Mouse (Mus musculus) embryo, embryonic 10.5 days (tissue): ENCODE measurements around the gene Med9.
"Not testable (repeated sequence)": the region's sequence is repeated elsewhere in the genome, so short reads cannot be mapped to it uniquely, and the experiment has no call there.

Source experiments
- DNase-seq: peaks from one replicate; pipeline ENCODE4 v3.0.0-alpha.2; 2015; ENCODE audit warnings: low spot score

Gene Med9

GRCm38 (mm10) chr11:59947752-59948400, at the start of gene Med9:
Gene Med9 (plus strand): TSS chr11:59948206.
- DNase-seq: peak; percentile 96

DNA sequence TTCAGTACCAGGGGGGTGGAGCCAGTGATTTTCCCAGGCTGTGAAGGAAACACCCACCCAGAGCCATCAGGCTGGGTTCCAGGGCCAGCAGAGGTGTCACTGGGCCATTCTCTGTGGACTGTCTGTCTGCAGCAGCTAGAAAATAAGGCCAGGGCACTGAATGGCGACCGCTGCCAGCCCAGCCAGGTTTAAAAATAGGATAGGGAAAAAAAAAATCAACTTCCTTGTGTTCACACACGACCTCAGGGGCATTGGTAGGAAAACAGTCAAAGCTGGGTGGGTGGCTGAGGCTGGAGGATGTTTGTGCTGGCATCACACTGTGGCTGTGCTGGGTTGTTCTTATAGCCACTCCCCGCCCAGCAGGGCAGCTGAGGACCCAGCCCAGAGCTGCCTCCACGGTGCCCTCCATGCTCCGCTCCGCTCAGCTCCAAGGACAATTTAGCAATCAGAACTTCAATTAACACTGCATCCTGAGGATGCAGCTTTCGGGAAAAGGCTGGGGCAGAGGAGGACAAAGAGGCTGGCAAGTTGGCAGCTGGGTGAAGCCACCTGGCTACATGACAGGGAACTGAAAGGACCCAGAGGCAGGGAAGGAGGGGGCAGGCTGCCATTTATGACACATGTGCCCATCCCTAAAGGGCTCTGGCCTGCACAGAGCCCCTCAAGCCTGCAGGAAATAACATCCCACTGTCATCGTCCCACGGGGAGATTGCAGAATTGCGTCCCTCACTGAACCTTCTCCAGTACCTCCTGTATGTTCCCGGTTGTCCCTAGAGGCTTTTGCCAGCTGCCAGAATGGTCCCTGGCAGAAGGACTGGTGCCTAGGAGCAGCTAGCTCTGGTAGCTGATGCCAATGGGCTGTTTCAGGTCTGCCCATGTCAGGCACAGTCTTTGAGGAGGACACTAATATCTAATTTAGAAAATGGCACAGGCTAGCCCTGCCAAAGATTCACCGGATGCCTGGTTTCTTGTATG, 48.0 kb upstream of the Med9 start:
- DNase-seq: no peak

DNA sequence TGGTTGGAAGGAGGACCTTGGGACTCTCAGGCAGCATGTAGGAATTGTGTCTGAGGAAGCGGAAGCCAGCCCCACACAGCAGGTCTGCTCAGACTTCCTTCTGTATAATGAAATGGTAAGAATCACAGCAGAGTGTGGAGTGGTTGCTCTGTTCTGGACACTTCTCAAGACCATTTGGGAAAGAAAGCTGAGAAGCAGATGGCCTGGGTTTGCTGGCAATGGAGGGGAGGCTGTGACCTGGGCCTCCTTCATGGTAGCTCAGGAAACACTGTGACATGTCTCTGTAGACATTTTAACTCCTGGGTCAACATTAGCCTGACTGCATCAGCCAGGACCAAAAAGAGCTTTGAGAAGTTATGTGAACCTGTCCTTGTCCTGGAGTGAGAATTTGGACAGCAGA, 47.0 kb upstream of the Med9 start:
- no peak for DNase-seq

DNA sequence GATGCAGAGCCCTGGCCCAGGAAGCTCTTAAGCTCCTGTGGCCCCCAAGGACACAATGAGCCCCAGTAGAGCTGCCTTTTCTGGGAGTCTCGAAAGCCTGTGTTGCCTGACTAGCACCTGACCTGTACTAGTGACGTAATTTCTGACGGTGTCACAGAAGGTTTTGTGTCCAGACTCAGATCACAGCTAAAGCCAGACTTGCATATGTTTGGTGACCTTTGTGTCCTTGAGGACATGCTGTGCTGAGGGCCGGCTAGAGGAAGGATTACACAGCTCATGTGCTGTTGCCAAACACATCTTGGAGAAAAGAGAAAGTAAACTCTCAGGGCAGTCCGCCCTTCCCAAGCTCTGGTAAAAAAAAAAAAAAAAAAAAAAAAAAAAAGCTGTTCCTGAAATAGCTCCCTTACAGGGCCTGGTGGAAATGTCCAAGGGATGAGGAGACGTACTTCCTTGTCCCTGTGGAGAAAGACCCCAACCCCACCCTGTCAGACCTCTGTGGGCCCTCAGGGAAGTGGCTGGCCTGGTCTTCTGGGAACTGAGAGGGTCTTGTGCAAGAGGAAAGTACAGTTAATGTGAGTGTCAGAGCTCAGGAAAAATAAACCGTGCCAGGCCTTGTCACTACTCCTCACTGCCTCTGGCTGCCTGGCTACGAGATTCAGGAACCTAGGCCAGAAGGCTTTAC, 45.8 kb upstream of the Med9 start:
- no peak for DNase-seq

GRCm38 (mm10) chr11:59906521-59907123, 41.4 kb upstream of the Med9 start:
- no peak for DNase-seq

DNA sequence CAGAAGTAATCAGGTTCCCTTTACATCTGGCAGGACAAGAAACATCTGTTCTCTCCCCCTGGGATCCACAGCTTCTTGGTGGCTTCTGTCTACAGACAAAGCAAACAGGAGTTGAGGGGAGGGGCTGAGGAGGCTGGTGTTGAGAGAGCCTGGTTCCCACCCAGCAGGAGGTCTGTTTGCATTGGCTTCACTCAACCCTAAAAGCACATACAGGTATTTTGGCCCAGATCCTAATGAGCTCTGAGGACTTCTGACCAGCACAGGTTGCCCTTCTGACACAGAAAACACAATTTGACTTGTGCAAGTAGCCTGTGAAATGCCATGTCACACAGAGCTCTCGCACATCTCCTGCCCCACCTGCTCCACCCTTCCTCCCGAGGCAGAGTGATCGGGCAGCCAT, 39.6 kb upstream of the Med9 start:
- DNase-seq: no peak

DNA sequence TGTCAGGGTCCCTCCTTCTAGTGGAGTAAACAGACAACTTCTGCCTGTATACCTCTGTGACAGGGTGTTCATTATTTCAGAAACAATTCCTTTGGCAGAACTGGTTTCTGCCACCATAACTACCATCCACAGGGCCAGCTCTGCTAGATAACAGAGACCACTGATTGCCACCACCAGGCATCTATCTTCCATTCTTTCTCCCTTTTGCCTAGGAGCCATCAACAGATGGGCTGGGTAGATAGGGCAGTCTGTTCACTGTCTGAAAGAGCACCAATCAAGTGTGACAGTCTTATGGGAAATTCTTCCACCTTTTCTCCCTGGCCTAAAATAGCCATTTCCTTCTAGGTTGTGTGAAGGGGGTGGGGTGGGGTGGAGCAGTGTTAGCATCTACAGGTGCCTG, 37.4 kb upstream of the Med9 start:
- DNase-seq: no peak

DNA sequence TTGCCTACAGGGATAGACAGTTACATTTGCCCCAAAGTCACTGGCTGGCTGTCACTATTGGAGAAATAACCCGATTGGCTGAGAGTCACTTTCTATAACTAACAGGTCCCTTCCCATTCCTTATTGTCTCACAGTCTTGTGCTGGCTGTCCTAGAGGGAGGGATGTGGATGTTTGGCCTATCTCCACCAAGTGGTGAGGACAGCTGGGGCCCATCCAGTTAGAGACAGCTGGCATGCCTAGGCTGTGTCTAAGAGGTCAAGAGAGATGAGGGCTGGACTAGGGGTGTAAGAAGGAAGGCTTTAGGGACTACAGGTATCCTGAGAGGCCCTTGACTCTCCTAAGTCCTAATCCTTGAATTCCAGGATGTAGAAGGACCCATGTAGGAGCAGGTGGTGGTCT, 36.5 kb upstream of the Med9 start:
- no peak for DNase-seq

GRCm38 (mm10) chr11:59913702-59914101, 34.3 kb upstream of the Med9 start:
- DNase-seq: no peak

DNA sequence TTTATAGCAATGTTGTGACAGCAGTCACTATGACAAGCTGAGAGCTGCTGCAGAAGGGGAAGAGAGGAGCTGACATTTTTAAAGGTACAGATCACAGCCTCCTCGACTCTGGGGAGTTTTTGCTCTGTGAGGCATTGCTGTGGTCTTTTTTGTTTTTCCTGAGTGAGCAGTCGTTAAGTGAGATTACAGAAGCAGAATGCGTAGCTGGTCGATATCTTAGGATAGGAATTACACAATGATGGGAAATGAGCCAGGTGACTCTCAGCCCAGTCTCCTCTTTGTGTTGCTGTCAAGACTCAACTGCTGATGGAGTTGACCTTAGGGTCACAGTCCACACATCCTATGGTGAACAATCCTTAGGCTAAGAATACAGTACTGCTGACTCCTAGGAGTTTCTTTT, 30.0 kb upstream of the Med9 start:
- DNase-seq: no peak

DNA sequence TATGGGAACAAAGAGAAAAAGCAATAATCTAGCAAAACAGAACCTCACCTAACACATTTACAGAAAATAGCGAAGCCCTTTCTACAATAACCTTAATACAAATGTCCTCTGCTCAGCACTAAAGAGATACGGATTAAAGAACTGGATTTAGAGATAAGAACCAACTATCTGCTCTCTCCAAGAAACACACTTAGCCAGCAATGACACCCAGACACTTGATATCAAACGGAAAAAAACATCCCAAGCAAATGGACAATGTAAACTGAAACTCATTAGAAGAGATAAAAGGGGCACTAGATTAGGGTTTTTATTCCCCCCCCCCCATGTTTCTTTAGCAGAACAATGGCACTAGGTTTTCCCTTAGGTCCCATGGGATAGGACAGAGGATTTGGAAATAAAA, 28.6 kb upstream of the Med9 start:
- no peak for DNase-seq

DNA sequence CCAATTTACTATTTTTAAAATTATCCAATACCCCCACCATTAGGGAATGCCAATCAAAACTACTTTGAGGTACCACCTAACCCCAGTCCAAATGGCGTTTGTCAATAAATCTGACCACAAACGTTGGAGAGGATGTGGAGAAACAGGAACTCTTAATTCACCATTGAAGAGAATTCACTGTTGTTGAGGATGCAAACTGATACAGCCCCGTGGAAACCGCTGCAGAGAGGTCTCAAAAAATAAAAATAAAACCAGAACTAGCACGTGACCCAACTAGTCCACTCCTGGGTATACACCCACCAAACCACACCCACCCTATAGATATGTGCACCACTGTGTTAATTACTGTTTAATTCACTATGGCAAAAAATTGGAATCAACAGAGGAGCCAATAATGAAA, 27.7 kb upstream of the Med9 start:
- no peak for DNase-seq

DNA sequence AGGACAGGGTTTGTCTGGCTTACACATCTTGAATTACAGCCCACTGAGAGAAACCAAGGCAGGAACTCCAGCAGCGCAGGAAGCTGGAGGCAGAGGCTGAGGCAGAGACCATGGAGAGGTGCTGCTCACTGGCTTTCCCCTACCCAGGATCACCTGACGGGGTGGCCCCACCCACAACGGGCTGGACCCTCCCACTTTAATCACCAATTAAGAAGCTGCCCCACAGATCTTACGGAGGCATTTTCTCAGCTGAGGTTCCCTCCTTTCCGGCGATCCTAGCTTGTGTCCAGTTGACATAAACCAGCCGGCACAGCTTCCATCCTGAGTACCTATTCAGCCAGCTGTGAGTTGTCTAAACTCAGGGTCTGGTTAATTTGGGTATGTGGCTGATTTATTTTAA, 26.7 kb upstream of the Med9 start:
- peak; percentile 34 for DNase-seq

DNA sequence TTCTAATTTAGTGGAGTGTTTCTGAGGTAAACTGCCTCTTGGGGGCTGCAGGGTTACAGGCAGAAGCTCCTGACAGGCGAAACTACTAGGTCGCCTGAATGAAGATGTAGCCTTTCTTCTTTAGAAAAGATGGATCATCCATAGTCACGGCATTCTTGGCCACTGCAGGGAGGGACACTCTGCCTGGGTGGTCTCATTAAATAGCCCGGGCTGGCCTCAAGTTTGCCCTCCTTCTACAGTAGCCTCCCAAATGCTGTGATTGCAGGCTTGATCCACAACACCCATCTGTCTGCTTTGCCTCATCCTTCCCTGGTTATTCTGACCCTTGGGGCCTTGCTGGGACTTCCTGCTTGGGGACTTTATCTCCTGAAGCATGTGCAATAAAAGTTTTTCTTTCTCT, 18.0 kb upstream of the Med9 start:
- DNase-seq: no peak

DNA sequence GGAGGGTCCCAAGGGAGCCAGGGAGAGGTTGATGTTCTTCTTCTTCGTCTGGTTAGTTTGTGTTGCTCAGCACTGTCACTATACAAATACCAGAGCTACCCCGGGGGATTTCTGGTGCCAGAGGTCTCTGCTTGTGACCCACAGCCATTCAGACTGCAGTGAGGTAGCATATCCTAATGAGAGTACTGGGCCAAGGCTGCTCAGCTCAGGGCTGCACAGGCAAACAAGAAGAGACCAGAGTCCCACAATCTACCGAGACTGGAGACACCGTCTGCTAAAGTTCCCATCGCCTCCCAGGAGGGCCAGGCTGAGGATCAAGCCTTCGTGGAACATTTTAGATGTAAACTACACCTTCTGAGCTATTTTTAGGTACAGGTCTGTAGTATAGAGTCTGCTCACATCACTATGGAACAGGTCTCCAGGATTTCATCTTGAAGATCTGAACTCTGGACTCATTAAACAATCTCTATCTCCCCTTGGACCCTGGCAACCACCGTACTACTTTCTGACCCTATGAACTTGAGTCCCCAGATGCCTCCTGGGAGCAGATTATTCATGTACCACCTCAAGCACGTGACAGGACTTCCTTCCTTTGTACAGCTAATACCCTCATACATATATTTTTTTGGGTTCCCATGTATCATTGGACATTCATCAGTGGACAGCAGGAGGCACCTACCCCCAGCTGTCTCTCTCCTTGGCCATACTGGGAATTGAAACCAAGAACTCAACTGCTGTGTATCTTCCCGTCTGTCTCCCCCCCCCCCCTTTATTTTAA, 15.3 kb upstream of the Med9 start:
- DNase-seq: no peak

GRCm38 (mm10) chr11:59933943-59934342, 14.1 kb upstream of the Med9 start:
- no peak for DNase-seq

DNA sequence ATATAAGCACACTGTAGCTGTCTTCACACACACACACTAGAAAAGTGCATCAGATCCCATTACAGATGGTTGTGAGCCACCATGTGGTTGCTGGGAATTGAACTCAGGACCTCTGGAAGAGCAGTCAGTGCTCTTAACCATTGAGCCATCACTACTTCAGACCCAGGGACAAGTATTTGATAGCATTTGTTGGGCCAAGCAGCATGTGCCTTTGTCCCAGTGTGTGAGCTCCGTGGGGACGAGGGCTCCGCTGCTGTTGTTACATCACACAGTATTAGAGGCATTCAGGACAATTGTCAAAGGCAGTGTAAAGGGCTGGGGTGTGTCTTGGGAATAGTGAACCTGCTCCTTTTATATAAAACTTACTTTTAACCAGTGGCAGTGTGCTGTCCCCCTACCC, 11.0 kb upstream of the Med9 start:
- no peak for DNase-seq

DNA sequence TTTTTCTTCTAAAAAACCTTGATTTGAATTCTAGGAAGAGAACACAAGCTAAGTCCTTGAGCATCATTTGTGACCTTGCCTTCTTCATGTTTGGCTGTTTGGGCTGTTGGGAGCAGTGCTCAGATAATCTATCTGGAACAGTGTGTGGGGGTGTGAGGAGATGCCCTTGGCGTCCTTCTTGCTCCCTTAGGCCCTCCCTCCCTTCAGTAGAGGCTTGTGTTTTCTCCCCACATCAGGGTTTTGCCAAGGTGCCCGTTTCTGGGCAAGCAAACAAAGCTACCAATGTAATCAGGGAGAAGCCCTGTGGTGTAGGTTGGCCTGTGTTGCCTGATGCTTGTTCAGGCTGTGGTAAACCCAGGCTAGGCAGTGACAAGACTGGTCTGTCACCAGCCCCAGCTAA, 10.4 kb upstream of the Med9 start:
- DNase-seq: no peak

DNA sequence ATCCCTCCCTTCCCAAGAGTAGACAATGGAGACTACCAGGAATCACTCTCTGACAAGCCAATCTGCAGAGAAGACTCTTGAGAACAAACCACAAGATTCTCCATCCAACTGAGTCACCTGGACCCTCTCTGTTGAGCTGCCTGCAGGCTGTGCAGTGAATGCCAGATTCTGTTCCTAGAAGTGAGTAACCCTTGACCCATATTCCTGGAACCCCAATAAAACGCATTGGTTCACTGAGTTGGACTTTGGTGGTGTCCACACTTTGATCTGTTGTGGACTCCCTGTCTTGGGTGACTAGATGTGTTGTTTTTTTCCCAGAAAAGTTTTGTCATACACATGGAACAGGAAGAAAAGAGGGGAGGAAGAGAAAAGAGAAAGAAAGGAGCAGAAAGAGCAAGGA, 8.2 kb upstream of the Med9 start:
- no peak for DNase-seq

DNA sequence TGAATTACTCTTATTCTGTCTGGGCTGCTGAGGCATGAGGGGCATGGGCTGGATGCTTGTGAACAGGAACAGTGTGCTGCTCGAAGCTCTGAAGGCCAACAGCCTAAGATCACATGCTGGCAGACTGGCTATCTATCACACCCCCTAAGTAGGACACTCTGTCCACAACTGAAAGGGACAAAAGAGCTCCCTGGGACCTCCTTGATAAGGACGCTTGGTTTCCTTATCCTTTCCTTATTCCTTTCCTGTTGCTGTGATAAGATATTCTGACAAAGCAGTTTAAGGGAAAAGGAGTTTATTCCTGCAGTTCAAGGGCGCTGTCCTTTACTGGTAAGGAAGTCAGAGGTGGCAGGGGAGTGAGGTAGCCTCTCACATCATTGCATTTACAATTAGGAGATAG, 7.4 kb upstream of the Med9 start:
- no peak for DNase-seq

DNA sequence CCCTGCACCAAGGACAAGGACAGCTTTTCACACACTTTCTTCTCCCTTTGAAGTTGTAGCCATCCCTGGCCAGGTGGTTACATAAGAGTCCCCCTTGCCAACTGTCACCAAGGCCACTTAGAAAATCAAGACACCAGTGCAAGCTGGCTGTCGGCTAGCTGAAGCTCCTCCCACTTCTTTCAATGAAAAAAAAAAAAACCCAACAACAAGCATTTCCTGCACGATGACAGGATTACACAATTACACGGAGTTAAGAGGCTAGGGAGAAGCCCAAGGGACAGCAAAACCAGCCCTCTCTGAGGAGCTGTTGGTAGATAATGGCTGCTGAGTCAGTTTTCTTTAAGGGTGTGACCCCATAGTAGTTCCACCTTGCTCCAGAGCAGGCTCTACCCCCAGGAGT, 6.6 kb upstream of the Med9 start:
- DNase-seq: no peak

DNA sequence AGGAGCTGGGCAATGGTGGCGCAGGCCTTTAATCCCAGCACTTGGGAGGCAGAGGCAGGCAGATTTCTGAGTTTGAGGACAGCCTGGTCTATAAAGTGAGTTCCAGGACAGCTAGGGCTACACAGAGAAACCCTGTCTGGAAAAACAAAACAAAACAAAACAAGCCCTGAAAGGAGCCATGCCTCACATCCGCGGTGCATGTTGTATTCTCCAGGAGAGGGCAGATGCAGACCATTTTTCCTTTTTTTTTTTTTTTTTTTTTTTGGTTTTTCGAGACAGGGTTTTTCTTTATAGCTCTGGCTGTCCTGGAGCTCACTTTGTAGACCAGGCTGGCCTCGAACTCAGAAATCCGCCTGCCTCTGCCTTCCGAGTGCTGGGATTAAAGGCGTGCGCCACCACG, 3.2 kb upstream of the Med9 start:
- not testable (repeated sequence) for DNase-seq
